Mouse (Mus musculus) forebrain, embryonic 10.5 days (tissue): ENCODE data around the gene Nes. TPM values are rescaled to one million over a fixed set of nuclear protein-coding genes. Genes with fewer than 3 reads are reported as not detected.

Experiments used
- DNase-seq: peaks from one replicate; pipeline ENCODE4 v3.0.0-alpha.2; 2017; ENCODE audit warnings: low spot score; ENCODE audit errors: extremely low spot score
- H3K27ac ChIP-seq: fragments of 300-500 bp; sonication (generic); 2 replicates; pipeline ENCODE4 v1.5.1; 2016; ENCODE audit warnings: mild to moderate bottlenecking
- H3K27me3 ChIP-seq: fragments of 300-500 bp; sonication (generic); 2 replicates; pipeline ENCODE4 v1.6.1; 2016; ENCODE audit warnings: mild to moderate bottlenecking; ENCODE audit not compliant: poor library complexity, severe bottlenecking
- H3K36me3 ChIP-seq: fragments of 300-500 bp; sonication (generic); replicated peaks from 2 replicates; pipeline ENCODE4 v1.6.1; 2016; ENCODE audit warnings: mild to moderate bottlenecking, moderate library complexity
- H3K4me1 ChIP-seq: fragments of 300-500 bp; sonication (generic); 2 replicates; pipeline ENCODE4 v1.6.1; 2016
- H3K4me3 ChIP-seq: fragments of 300-500 bp; sonication (generic); 2 replicates; pipeline ENCODE4 v1.5.1; 2016; ENCODE audit warnings: mild to moderate bottlenecking, moderate library complexity
- H3K9me3 ChIP-seq: fragments of 300-500 bp; sonication (generic); 2 replicates; pipeline ENCODE4 v1.6.1; 2016; ENCODE audit warnings: mild to moderate bottlenecking, moderate library complexity
- WGBS: fragments of 180-500 bp; shearing (Covaris S2); methylation state at CpG from one replicate; pipeline ENCODE4 v1.1.7; 2016; 5-methylcytosine and 5-hydroxymethylcytosine counted together
- polyA plus RNA-seq: library from polyadenylated mRNA; unstranded; fragments of >200 nt; fragmentation: Nextera tagmentation; extraction: Ambion mirVana; gene quantifications from 2 replicates; pipeline ENCODE4 v1.2.1, GENCODE M21; 2016

Nes gene
- polyA plus RNA-seq, 1 experiment from 2014 or later: 86.9 TPM

DNA sequence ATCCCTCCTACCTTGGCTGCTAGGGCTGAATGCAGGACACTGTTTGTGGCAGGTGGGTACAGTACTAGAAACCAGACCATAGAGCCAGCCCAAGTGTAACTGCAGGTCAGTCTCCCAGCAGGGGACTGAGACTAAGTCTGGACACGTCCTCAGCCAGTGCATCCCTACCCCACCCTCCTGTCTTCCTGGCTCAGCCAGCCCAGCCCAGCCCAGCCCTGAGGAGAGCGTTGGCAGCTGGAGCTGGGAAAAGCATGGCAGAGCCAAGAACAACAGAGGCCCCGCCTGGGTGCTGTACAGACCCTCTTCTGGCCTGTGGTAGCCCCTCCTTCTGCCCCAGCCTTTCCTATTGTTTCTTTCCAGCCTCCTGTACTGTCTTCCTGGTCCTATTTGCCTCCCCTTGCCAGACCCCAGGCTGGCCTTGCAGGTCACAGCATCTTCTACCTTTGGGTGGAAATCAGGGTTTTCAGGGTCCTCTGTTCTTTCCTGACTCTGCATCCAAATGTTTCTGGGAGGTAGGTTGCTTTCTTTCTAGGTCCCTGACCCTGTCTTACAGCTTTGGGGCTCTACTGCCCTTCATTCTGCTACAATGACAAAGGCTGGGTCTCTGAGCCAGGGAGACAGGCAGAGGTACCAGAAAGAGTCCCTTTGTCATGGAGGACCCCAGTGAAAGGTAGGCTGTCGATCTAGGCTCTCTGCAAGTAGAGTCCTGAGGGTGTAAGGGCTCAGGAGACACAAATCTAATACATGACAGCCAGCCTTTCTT, 25.9 kb upstream of the Nes start:
- H3K27me3 ChIP-seq: peaks cover 20% of the 10 kb centered on the region; the same call in 1 of the 2 replicates
- no peak for DNase-seq
- peak overlapping the region; percentile 95 for H3K27ac ChIP-seq
- H3K36me3 ChIP-seq: peaks cover 45% of the 10 kb centered on the region
- WGBS: 8% methylated on average over 4 of the region's 4 CpGs
- no peaks in the 10 kb centered on the region for H3K9me3 ChIP-seq
- peak overlapping the region; percentile 76; the same call in 1 of the 2 replicates for H3K4me3 ChIP-seq
- H3K4me1 ChIP-seq: peaks cover 67% of the 10 kb centered on the region

- Histone ChIP-seq H3K4me3 (peak overlapping the region; percentile 76), H3K27me3 (peaks cover 25% of the 10 kb centered on the region; the same call in 1 of the 2 replicates), H3K27ac (peak overlapping the region; percentile 95), H3K9me3 (no peaks in the 10 kb centered on the region), H3K4me1 (peaks cover 77% of the 10 kb centered on the region), H3K36me3 (peaks cover 36% of the 10 kb centered on the region)
- WGBS: 2% methylated on average over 12 of the region's 12 CpGs
- peak; percentile 67 for DNase-seq
Measured at GRCm38 (mm10) chr3:87945781-87946540, 24.9 kb upstream of the Nes start.

GRCm38 (mm10) chr3:87946541-87946860, 24.4 kb upstream of the Nes start:
- Histone ChIP-seq H3K4me3 (peak overlapping the region; percentile 76), H3K9me3 (no peaks in the 10 kb centered on the region), H3K4me1 (peaks cover 82% of the 10 kb centered on the region), H3K27me3 (peaks cover 27% of the 10 kb centered on the region; the same call in 1 of the 2 replicates), H3K27ac (peak overlapping the region; percentile 95), H3K36me3 (peaks cover 34% of the 10 kb centered on the region)
- no peak for DNase-seq
- 5% methylated on average over 1 of the region's 1 CpGs for WGBS

DNA sequence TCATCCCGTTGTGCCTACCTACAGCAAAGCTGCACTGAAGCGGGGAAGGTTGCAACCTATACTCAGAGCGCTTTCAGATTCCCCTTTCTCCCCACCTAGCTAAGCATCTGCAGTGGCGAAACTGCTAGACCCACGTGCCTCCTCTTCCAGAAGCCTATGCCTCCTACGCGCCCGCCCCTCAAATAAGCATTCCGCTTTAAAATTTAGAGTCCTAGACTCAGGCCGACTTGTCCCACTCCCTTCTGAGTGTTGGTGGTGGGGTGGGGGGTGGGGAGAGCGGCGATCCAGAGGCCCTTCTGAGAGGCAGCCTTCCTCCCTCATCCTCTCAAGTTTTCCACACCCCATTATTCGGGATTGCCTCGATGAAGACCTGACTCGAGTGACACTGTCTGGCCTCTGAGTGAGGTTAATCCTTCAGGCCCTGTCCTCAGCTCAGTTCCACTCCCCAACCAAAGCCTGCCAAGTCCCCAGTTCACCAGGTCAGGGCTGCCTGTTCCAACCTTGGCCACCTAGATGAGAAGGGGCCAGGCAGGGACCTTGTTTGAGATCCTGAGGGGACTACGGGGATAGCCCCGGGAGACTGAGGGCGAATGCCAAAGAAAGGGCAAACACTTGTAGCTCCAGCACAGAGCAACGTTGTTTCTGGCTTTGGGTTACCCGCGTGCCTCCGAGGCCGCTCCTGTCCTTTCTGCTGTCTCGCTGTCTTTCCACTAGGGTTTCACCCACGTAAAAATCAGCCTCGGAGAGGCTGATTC, 23.6 kb upstream of the Nes start:
- whole genome bisulfite sequencing: under 1% methylated on average over 26 of the region's 26 CpGs
- peaks cover 89% of the 10 kb centered on the region for H3K4me1 ChIP-seq
- DNase-seq: no peak

GRCm38 (mm10) chr3:87947811-87948199, 23.1 kb upstream of the Nes start:
- Histone ChIP-seq H3K27me3 (peaks cover 31% of the 10 kb centered on the region), H3K4me1 (peaks cover 95% of the 10 kb centered on the region), H3K4me3 (peak overlapping the region; percentile 76), H3K27ac (peak overlapping the region; percentile 95), H3K9me3 (no peaks in the 10 kb centered on the region), H3K36me3 (peaks cover 35% of the 10 kb centered on the region)
- WGBS: under 1% methylated on average over 17 of the region's 17 CpGs
- DNase-seq: peak; percentile 89

More for the DNA sequence above, 23.6 kb upstream of the Nes start:
- peaks cover 31% of the 10 kb centered on the region for H3K27me3 ChIP-seq
- H3K36me3 ChIP-seq: peaks cover 34% of the 10 kb centered on the region
- peak overlapping the region; percentile 76 for H3K4me3 ChIP-seq
- H3K9me3 ChIP-seq: no peaks in the 10 kb centered on the region
- peak overlapping the region; percentile 95 for H3K27ac ChIP-seq

- peak within 1 kb of the TSS; percentile 95 for H3K27ac ChIP-seq
- no peaks in the 10 kb centered on the region for H3K9me3 ChIP-seq
- WGBS: under 1% methylated on average over 35 of the region's 35 CpGs
- H3K4me3 ChIP-seq: peak within 1 kb of the TSS; percentile 76
- peaks cover 100% of the 10 kb centered on the region for H3K4me1 ChIP-seq
- peaks cover 35% of the 10 kb centered on the region for H3K36me3 ChIP-seq
- peak; percentile 82 for DNase-seq
- H3K27me3 ChIP-seq: peaks cover 31% of the 10 kb centered on the region
Measured at GRCm38 (mm10) chr3:87948378-87949265, 22.3 kb upstream of the Nes start, which contains the start of gene Crabp2. Crabp2 (plus strand) TSS chr3:87948666.

GRCm38 (mm10) chr3:87949266-87949954, 21.5 kb upstream of the Nes start:
- under 1% methylated on average over 16 of the region's 16 CpGs for WGBS
- H3K9me3 ChIP-seq: no peaks in the 10 kb centered on the region
- peaks cover 31% of the 10 kb centered on the region for H3K27me3 ChIP-seq
- H3K4me1 ChIP-seq: peaks cover 93% of the 10 kb centered on the region
- H3K36me3 ChIP-seq: peaks cover 37% of the 10 kb centered on the region
- peak overlapping the region; percentile 76 for H3K4me3 ChIP-seq
- no peak for DNase-seq
- peak overlapping the region; percentile 95 for H3K27ac ChIP-seq

DNA sequence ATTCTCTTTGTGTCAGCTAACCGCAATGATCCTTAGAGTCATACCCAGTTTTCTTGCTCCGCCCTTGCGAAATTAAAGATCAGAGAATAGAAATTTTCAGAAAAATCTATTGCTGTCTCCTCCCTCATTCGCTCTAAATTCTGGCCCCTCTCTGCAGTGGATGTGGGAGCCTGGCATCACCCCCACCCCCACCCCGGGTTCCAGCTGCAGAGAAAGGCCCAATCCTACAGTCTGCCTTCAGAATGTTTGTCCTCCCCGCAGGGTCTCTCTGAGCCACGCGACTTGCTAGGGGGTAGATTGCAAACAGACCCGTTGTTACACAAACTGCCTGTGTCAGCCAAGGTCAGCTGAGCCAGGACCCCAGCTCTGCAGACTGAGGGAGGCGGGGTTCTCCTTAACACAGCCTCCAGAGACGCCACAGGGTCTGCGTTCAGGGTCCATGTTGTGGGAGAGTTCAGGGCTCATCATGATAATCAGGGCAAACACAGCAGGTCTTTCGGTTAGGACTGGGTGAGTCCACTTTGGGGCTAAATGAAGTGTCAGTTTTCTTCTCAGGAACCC, 20.8 kb upstream of the Nes start:
- Histone ChIP-seq H3K4me3 (peak overlapping the region; percentile 76), H3K27ac (peak overlapping the region; percentile 95), H3K36me3 (peaks cover 39% of the 10 kb centered on the region), H3K27me3 (peaks cover 31% of the 10 kb centered on the region), H3K9me3 (no peaks in the 10 kb centered on the region), H3K4me1 (peaks cover 86% of the 10 kb centered on the region)
- 2% methylated on average over 13 of the region's 13 CpGs for WGBS
- peak; percentile 55 for DNase-seq

DNA sequence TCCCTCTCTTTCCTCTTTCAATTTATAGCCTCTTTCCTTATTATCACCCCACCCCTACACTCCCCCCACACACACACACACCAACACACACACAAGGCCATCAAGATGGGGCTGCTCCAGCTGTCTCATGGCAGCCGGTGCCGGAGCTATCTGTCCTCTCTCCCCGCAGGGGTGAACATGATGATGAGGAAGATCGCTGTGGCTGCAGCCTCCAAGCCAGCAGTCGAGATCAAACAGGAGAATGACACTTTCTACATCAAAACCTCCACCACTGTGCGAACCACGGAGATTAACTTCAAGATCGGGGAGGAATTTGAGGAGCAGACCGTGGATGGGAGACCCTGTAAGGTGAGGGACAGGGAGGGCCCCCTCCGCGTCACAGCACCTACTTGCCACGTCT, 18.9 kb upstream of the Nes start:
- peak overlapping the region; percentile 95 for H3K27ac ChIP-seq
- H3K4me3 ChIP-seq: peak overlapping the region; percentile 76
- peaks cover 74% of the 10 kb centered on the region for H3K4me1 ChIP-seq
- no peaks in the 10 kb centered on the region for H3K9me3 ChIP-seq
- no peak for DNase-seq
- peaks cover 21% of the 10 kb centered on the region; the same call in 1 of the 2 replicates for H3K27me3 ChIP-seq
- 18% methylated on average over 12 of the region's 12 CpGs for WGBS
- H3K36me3 ChIP-seq: peaks cover 43% of the 10 kb centered on the region

DNA sequence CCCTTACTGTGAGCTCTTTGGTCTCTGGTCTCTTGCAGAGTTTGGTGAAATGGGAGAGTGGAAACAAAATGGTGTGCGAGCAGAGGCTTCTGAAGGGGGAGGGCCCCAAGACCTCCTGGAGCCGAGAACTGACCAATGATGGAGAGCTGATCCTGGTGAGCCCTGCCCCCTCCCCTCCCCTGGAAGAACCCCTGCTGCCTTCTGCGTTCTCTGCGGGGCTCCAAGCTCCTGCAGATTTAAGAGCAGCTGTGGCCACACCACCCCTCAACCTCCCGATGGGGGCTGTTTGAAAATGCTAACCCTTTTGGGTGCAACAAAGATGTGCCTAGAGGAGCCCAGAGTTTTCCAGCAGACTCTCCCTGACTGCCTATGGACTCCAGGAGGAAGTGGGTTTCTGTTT, 18.4 kb upstream of the Nes start:
- peaks cover 17% of the 10 kb centered on the region; the same call in 1 of the 2 replicates for H3K27me3 ChIP-seq
- peaks cover 72% of the 10 kb centered on the region for H3K4me1 ChIP-seq
- H3K9me3 ChIP-seq: no peaks in the 10 kb centered on the region
- H3K27ac ChIP-seq: peak overlapping the region; percentile 95
- DNase-seq: no peak
- WGBS: 8% methylated on average over 5 of the region's 5 CpGs
- peaks cover 43% of the 10 kb centered on the region for H3K36me3 ChIP-seq
- H3K4me3 ChIP-seq: peak overlapping the region; percentile 76

GRCm38 (mm10) chr3:87958056-87958455, 12.8 kb upstream of the Nes start:
- Histone ChIP-seq H3K27ac (peak overlapping the region; percentile 96), H3K9me3 (no peaks in the 10 kb centered on the region), H3K27me3 (0 out of 2 replicates have a peak, but pooled peaks cover 4% of the 10 kb centered on the region), H3K4me3 (no peak overlapping the region), H3K4me1 (peaks cover 61% of the 10 kb centered on the region), H3K36me3 (peaks cover 24% of the 10 kb centered on the region)
- WGBS: 0% methylated on average over 1 of the region's 1 CpGs
- no peak for DNase-seq
